Mouse (Mus musculus) liver, postnatal 0 days (tissue): ENCODE measurements around the gene Hspa13.

Experiments used
- CTCF ChIP-seq: sonication (generic); IDR thresholded peaks from 2 replicates; pipeline ENCODE4 v1.5.1; 2016; ENCODE audit warnings: antibody characterized with exemption, low read depth
- EP300 ChIP-seq: IDR thresholded peaks from 2 replicates; pipeline ENCODE4 v1.6.1; 2016; ENCODE audit warnings: antibody characterized with exemption, low read depth, mild to moderate bottlenecking

DNA sequence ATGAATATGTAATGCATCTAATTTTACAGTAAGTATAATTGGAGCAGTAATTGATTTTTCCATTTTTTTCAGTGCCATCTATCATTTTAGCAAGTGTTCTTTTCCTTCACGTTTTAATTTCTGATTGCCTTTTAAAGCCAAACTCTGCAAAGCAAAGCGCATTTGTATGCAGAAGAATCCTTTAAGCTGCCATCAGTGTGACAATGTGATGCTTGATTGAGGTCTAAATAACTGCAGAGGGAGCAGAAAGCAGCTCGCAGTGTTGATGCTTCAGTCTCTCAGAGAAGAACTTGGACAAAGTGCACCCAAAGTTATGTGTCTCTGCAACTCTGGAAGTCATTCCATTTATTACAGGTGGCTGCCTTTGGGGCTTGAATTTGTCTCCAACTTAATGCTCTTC is 22.9 kb downstream of the Hspa13 start:
- TF ChIP-seq CTCF (no peak), EP300 (no peak)
